In genomic region chr6:126599201-126599995, GRCm38 (mm10) we compare ENCODE assay signal across 13 mouse cellular contexts. TPM values are rescaled to one million over a fixed set of nuclear protein-coding genes. Genes with fewer than 3 reads are reported as not detected.
A peak's percentile ranks its signal among the peaks of the same experiment; 100 is the strongest.
DNase-seq lines count a peak whose midpoint lies in the region; ATAC-seq and TF ChIP-seq lines count a peak whose summit lies in the region.
"Had no signal": no experiment of that assay in that cellular context is flagged by ENCODE, and none has a peak within 500 bp of the region (broad histone marks: within the 10 kb centered on the region; RNA-seq: fewer than 3 reads in every experiment).

No protein-coding gene starts in this region.

- intact Hi-C loops in gastrocnemius, postnatal 36 days (cut with DNase I), result no loop called here

- no peak for TF ChIP-seq EP300 in stomach, postnatal 0 days (optimal IDR thresholded peaks at IDR 0.05)

- DNase-seq in hindbrain, embryonic 11.5 days (ENCODE audit: low spot score), result peak; percentile 8
- DNase-seq in retina, postnatal 1 day, result peak; percentile 23
- DNase-seq in retina, embryonic 14.5 days (ENCODE audit: low spot score), result no peak
- DNase-seq in cerebellum, postnatal 25 days, result peak; percentile 79 to 85
- peak; percentile 18 for DNase-seq in stomach, postnatal 0 days (ENCODE audit: low spot score)
- DNase-seq in embryo, embryonic 9.5 days (ENCODE audit: extremely low spot score), result no peak
- DNase-seq in gastrocnemius, postnatal 36 days, result no peak

- H3K9ac ChIP-seq in hindbrain, embryonic 11.5 days (ENCODE audit: low read depth, low read length), result no peak overlapping the region
- H3K9ac ChIP-seq in hindbrain, embryonic 16.5 days (ENCODE audit: low read depth, low read length), result no peak overlapping the region
- H3K9ac ChIP-seq in stomach, postnatal 0 days (ENCODE audit: low read length), result no peak overlapping the region
- H3K9ac ChIP-seq: intestine, embryonic 15.5 days had no signal

- H3K4me3 ChIP-seq in hindbrain, embryonic 11.5 days (ENCODE audit: low read depth, low read length), result no peak overlapping the region
- H3K4me3 ChIP-seq in hindbrain, embryonic 16.5 days (ENCODE audit: low read length), result no peak overlapping the region
- no peak overlapping the region for H3K4me3 ChIP-seq in stomach, postnatal 0 days (ENCODE audit: low read depth, low read length)
- H3K4me3 ChIP-seq: intestine, embryonic 15.5 days had no signal

- 82% methylated on average over 3 of the region's 3 CpGs for WGBS in hindbrain, embryonic 11.5 days
- 89% methylated on average over 3 of the region's 3 CpGs for WGBS in hindbrain, embryonic 16.5 days
- WGBS in stomach, postnatal 0 days, result 85% methylated on average over 3 of the region's 3 CpGs

- no peak overlapping the region for H3K27ac ChIP-seq in hindbrain, embryonic 11.5 days (ENCODE audit: low read depth, low read length)
- no peak overlapping the region for H3K27ac ChIP-seq in hindbrain, embryonic 16.5 days (ENCODE audit: low read depth, low read length)
- no peak overlapping the region for H3K27ac ChIP-seq in stomach, postnatal 0 days (replicated peaks)
- H3K27ac ChIP-seq: intestine, embryonic 15.5 days had no signal

- no peaks in the 10 kb centered on the region for H3K4me1 ChIP-seq in hindbrain, embryonic 11.5 days (replicated peaks; ENCODE audit: control insufficient read depth, insufficient read depth, low read length)
- no peaks in the 10 kb centered on the region for H3K4me1 ChIP-seq in hindbrain, embryonic 16.5 days (ENCODE audit: control insufficient read depth, insufficient read depth, low read depth, low read length)
- H3K4me1 ChIP-seq in stomach, postnatal 0 days (replicated peaks; ENCODE audit: control insufficient read depth, insufficient read depth), result no peaks in the 10 kb centered on the region
- H3K4me1 ChIP-seq: intestine, embryonic 15.5 days had no signal

- H3K4me2 ChIP-seq in hindbrain, embryonic 11.5 days (replicated peaks; ENCODE audit: low read depth, low read length), result no peak overlapping the region
- no peak overlapping the region for H3K4me2 ChIP-seq in hindbrain, embryonic 16.5 days (ENCODE audit: low read length)
- no peak overlapping the region for H3K4me2 ChIP-seq in stomach, postnatal 0 days (replicated peaks; ENCODE audit: low read depth)
- H3K4me2 ChIP-seq: heart, embryonic 11.5 days; intestine, embryonic 15.5 days had no signal

- no peak for ATAC-seq in hindbrain, embryonic 11.5 days (ENCODE audit: low FRiP score)
- ATAC-seq in hindbrain, embryonic 16.5 days, result no peak
- no peak for ATAC-seq in stomach, postnatal 0 days (ENCODE audit: low FRiP score, low TSS enrichment)
- ATAC-seq: intestine, embryonic 15.5 days; midbrain, embryonic 16.5 days had no signal

- no peaks in the 10 kb centered on the region for H3K9me3 ChIP-seq in hindbrain, embryonic 11.5 days (ENCODE audit: control insufficient read depth, low read length)
- no peaks in the 10 kb centered on the region for H3K9me3 ChIP-seq in hindbrain, embryonic 16.5 days (ENCODE audit: control insufficient read depth, low read length)
- H3K9me3 ChIP-seq in stomach, postnatal 0 days (ENCODE audit: control insufficient read depth, low read length), result no peaks in the 10 kb centered on the region
- H3K9me3 ChIP-seq: intestine, embryonic 15.5 days had no signal

- TF ChIP-seq CTCF in stomach, postnatal 0 days (IDR thresholded peaks at IDR 0.05; ENCODE audit: low read depth), result peak; percentile 62

- no peaks in the 10 kb centered on the region for H3K27me3 ChIP-seq in hindbrain, embryonic 11.5 days (ENCODE audit: control insufficient read depth, insufficient read depth, low read length)
- H3K27me3 ChIP-seq in hindbrain, embryonic 16.5 days (replicated peaks; ENCODE audit: control insufficient read depth, insufficient read depth, low read length), result no peaks in the 10 kb centered on the region
- H3K27me3 ChIP-seq in stomach, postnatal 0 days (ENCODE audit: control insufficient read depth, insufficient read depth, low read length), result no peaks in the 10 kb centered on the region
- H3K27me3 ChIP-seq: intestine, embryonic 15.5 days had no signal

- H3K36me3 ChIP-seq in hindbrain, embryonic 11.5 days (ENCODE audit: control insufficient read depth, insufficient read depth, low read length), result no peaks in the 10 kb centered on the region
- H3K36me3 ChIP-seq in hindbrain, embryonic 16.5 days (ENCODE audit: control insufficient read depth, insufficient read depth, low read length), result no peaks in the 10 kb centered on the region
- no peaks in the 10 kb centered on the region for H3K36me3 ChIP-seq in stomach, postnatal 0 days (ENCODE audit: control insufficient read depth, insufficient read depth, low read length)
- H3K36me3 ChIP-seq: G1E; intestine, embryonic 15.5 days had no signal

RNA-seq across cellular contexts. Expression of gene Kcna1, which starts 46.8 kb away (rescaled TPM):
- polyA plus RNA-seq in hindbrain, embryonic 11.5 days (2014; fragmentation: Nextera tagmentation; extraction: Ambion mirVana), result 0.40 and 0.64 TPM in 2 replicates
- 4.1 and 5.5 TPM in 2 replicates for polyA plus RNA-seq in hindbrain, embryonic 16.5 days (2015; fragmentation: Nextera tagmentation; extraction: Ambion mirVana)
- 0.62 and 0.69 TPM in 2 replicates for polyA plus RNA-seq in stomach, postnatal 0 days (2015; fragmentation: Nextera tagmentation; extraction: Ambion mirVana)
- 1 to 10 TPM; 1.7 to 2.6 TPM for total RNA-seq in gastrocnemius, postnatal 36 days (2021)
- polyA plus RNA-seq: G1E; liver, adult 2 months had no signal

Comparison
In these comparisons a context has a peak if more than half of its experiments do, and no peak if none do; other contexts are left out.
1. DNase-seq: peak in hindbrain, embryonic 11.5 days (single experiment), retina, postnatal 1 day (single experiment), cerebellum, postnatal 25 days (2 of 2) and stomach, postnatal 0 days (single experiment); none in retina, embryonic 14.5 days (single experiment), embryo, embryonic 9.5 days (single experiment) and gastrocnemius, postnatal 36 days (0 of 2).